In genomic region chr2:70214401-70214800, GRCm38 (mm10) we compare ENCODE assay signal across 16 mouse cellular contexts.
A peak's percentile ranks its signal among the peaks of the same experiment; 100 is the strongest.
DNase-seq lines count a peak whose midpoint lies in the region; ATAC-seq lines count a peak whose summit lies in the region.
"Had no signal": no experiment of that assay in that cellular context is flagged by ENCODE, and none has a peak within 500 bp of the region (broad histone marks: within the 10 kb centered on the region; RNA-seq: fewer than 3 reads in every experiment).

No protein-coding gene starts in this region.

- peak; percentile 83 for DNase-seq in right cerebral cortex, adult 18-20 months
- DNase-seq in right cerebral cortex, postnatal 14 days, result no peak
- DNase-seq in frontal cortex, postnatal 36 days (ENCODE audit: low spot score in 2 of 2), result peak; percentile 56 to 60
- DNase-seq in left cerebral cortex, postnatal 36 days (ENCODE audit: low spot score in 2 of 2), result peak; percentile 56 to 61
- no peak for DNase-seq in embryo, embryonic 9.5 days (ENCODE audit: extremely low spot score)
- DNase-seq in adrenal gland, postnatal 10 days, result no peak
- DNase-seq: adrenal gland, adult 8-10 months; cerebellum, adult 11 months; cerebellum, postnatal 10 days; gastrocnemius, postnatal 25 days; kidney, adult 11 months; liver had no signal

- intact Hi-C loops in left cerebral cortex, postnatal 36 days (cut with DNase I), result loop anchor here (2.0 to 5.0 kb wide), 2 partner anchors 47 to 88 kb away; no protein-coding TSS in a partner anchor

- ATAC-seq in granulocyte monocyte progenitor cell, adult 5-6 weeks (replicated peaks; ENCODE audit: poor library complexity, severe bottlenecking), result no peak
- ATAC-seq: forebrain, embryonic 16.5 days; lung, postnatal 0 days; midbrain, embryonic 13.5 days had no signal

Comparison
In these comparisons a context has a peak if more than half of its experiments do, and no peak if none do; other contexts are left out.
1. DNase-seq: peak in right cerebral cortex, adult 18-20 months (single experiment), frontal cortex, postnatal 36 days (2 of 2) and left cerebral cortex, postnatal 36 days (2 of 2); none in right cerebral cortex, postnatal 14 days (single experiment), embryo, embryonic 9.5 days (single experiment) and adrenal gland, postnatal 10 days (single experiment).